Mouse (Mus musculus) adrenal gland, postnatal 25 days (tissue): ENCODE results near the gene Il27ra. TPM values are rescaled to one million over a fixed set of nuclear protein-coding genes. Genes with fewer than 3 reads are reported as not detected.

Experiments used
- DNase-seq: peaks from one replicate; pipeline ENCODE4 v3.0.0; 2021; ENCODE audit warnings: mixed read lengths
- long read RNA-seq: library from polyadenylated mRNA; stranded (forward); transcript quantifications from one replicate; pipeline ENCODE4 v2.0.0, GENCODE M21; 2021
- total RNA-seq: library from RNA; stranded (reverse); gene quantifications from 2 replicates; pipeline ENCODE4 v1.2.3, GENCODE M21; 2021

The Il27ra gene
- 2.5 and 3.6 TPM in 2 replicates for total RNA-seq
- long read RNA-seq, transcript Il27ra-201 (14 exons, 2,664 nt): major isoform, 9 of 11 reads
- long read RNA-seq, partial matches to known transcripts: 0 of 11 reads
- long read RNA-seq, other reads (novel, unspliced or antisense): 2 of 11 reads

GRCm38 (mm10) chr8:84042066-84042947, at the start of gene Il27ra:
Il27ra (minus strand) TSS chr8:84042589.
- peak; percentile 71 for DNase-seq

GRCm38 (mm10) chr8:84090585-84090984, 48.2 kb upstream of the Il27ra start:
- peak; percentile 59 for DNase-seq

- no peak for DNase-seq
Measured at GRCm38 (mm10) chr8:84089277-84089676, 46.9 kb upstream of the Il27ra start.

GRCm38 (mm10) chr8:84087821-84088220, 45.4 kb upstream of the Il27ra start:
- DNase-seq: no peak

GRCm38 (mm10) chr8:84087156-84087555, 44.8 kb upstream of the Il27ra start:
- DNase-seq: no peak

GRCm38 (mm10) chr8:84084341-84085115, 42.1 kb upstream of the Il27ra start:
- no peak for DNase-seq

GRCm38 (mm10) chr8:84083829-84084241, 41.4 kb upstream of the Il27ra start:
- peak; percentile 35 for DNase-seq

GRCm38 (mm10) chr8:84079206-84079605, 36.8 kb upstream of the Il27ra start:
- no peak for DNase-seq

GRCm38 (mm10) chr8:84076849-84077248, 34.5 kb upstream of the Il27ra start:
- no peak for DNase-seq

GRCm38 (mm10) chr8:84076412-84076811, 34.0 kb upstream of the Il27ra start:
- no peak for DNase-seq

- DNase-seq: no peak
Measured at GRCm38 (mm10) chr8:84073230-84073976, 31.0 kb upstream of the Il27ra start.

GRCm38 (mm10) chr8:84072321-84072720, 29.9 kb upstream of the Il27ra start:
- DNase-seq: no peak

GRCm38 (mm10) chr8:84071921-84072320, 29.5 kb upstream of the Il27ra start:
- DNase-seq: no peak

GRCm38 (mm10) chr8:84070667-84071066, 28.3 kb upstream of the Il27ra start:
- no peak for DNase-seq

- no peak for DNase-seq
Measured at GRCm38 (mm10) chr8:84070241-84070640, 27.9 kb upstream of the Il27ra start.

- no peak for DNase-seq
Measured at GRCm38 (mm10) chr8:84069750-84070149, 27.4 kb upstream of the Il27ra start.

- no peak for DNase-seq
Measured at GRCm38 (mm10) chr8:84069169-84069568, 26.8 kb upstream of the Il27ra start.

- no peak for DNase-seq
Measured at GRCm38 (mm10) chr8:84068316-84069035, 26.1 kb upstream of the Il27ra start.

GRCm38 (mm10) chr8:84067911-84068310, 25.5 kb upstream of the Il27ra start:
- DNase-seq: no peak

- peak; percentile 99 for DNase-seq
Measured at GRCm38 (mm10) chr8:84067047-84067573, 24.7 kb upstream of the Il27ra start.

GRCm38 (mm10) chr8:84066291-84066930, 24.0 kb upstream of the Il27ra start, which contains the start of gene Rfx1:
Rfx1 (plus strand) TSS chr8:84066834.
- DNase-seq: peak; percentile 98
